Mouse (Mus musculus) embryonic facial prominence, embryonic 14.5 days (tissue): ENCODE data around the gene Gm9887. TPM values are rescaled to one million over a fixed set of nuclear protein-coding genes. Genes with fewer than 3 reads are reported as not detected.
"Not testable (repeated sequence)": the region's sequence is repeated elsewhere in the genome, so short reads cannot be mapped to it uniquely, and the experiment has no call there.

Experiments
- ATAC-seq: fragments of 200-750 bp; cut with Nextera tagmentation; 2 replicates; pipeline ENCODE4 v1.8.0; 2017; ENCODE audit warnings: low read depth, moderate number of reproducible peaks, moderate TSS enrichment
- DNase-seq: peaks from one replicate; pipeline ENCODE4 v3.0.0-alpha.2; 2015; ENCODE audit warnings: low spot score
- H3K27ac ChIP-seq: fragments of 300-500 bp; sonication (generic); replicated peaks from 2 replicates; pipeline ENCODE4 v1.5.1; 2014; ENCODE audit warnings: low read depth, mild to moderate bottlenecking, low read length, moderate library complexity
- H3K27me3 ChIP-seq: fragments of 300-500 bp; sonication (generic); replicated peaks from 2 replicates; pipeline ENCODE4 v1.6.1; 2014; ENCODE audit warnings: low read length; ENCODE audit not compliant: control insufficient read depth, insufficient read depth
- H3K36me3 ChIP-seq: fragments of 300-500 bp; sonication (generic); 2 replicates; pipeline ENCODE4 v1.6.1; 2014; ENCODE audit warnings: low read length, mixed read lengths; ENCODE audit not compliant: control insufficient read depth, insufficient read depth
- H3K4me1 ChIP-seq: fragments of 300-500 bp; sonication (generic); 2 replicates; pipeline ENCODE4 v1.6.1; 2014; ENCODE audit warnings: antibody characterized with exemption, low read length; ENCODE audit not compliant: control insufficient read depth, insufficient read depth
- H3K4me2 ChIP-seq: fragments of 300-500 bp; sonication (generic); 2 replicates; pipeline ENCODE4 v1.6.1; 2014; ENCODE audit warnings: low read depth, mild to moderate bottlenecking, low read length, moderate library complexity, mixed read lengths
- H3K4me3 ChIP-seq: fragments of 300-500 bp; sonication (generic); 2 replicates; pipeline ENCODE4 v1.5.1; 2014; ENCODE audit warnings: low read depth, mild to moderate bottlenecking, low read length
- H3K9ac ChIP-seq: fragments of 300-500 bp; sonication (generic); 2 replicates; pipeline ENCODE4 v1.6.1; 2014; ENCODE audit warnings: low read depth, mild to moderate bottlenecking, low read length, moderate library complexity, mixed read lengths
- H3K9me3 ChIP-seq: fragments of 300-500 bp; sonication (generic); 2 replicates; pipeline ENCODE4 v1.6.1; 2016; ENCODE audit warnings: low read length; ENCODE audit not compliant: control insufficient read depth
- WGBS: fragments of 180-500 bp; shearing (Covaris S2); extraction: QIAGEN DNeasy Blood & Tissue Kit; methylation state at CpG from one replicate; pipeline ENCODE4 v1.1.7; 2014; 5-methylcytosine and 5-hydroxymethylcytosine counted together
- polyA plus RNA-seq: library from polyadenylated mRNA; unstranded; fragments of >200 nt; fragmentation: Nextera tagmentation; extraction: Ambion mirVana; gene quantifications from 2 replicates; pipeline ENCODE4 v1.2.1, GENCODE M21; 2014

Gene Gm9887
- polyA plus RNA-seq, 1 experiment from 2014 or later, result 1.8 TPM

- H3K27ac ChIP-seq, result no peak overlapping the region
- no peak for DNase-seq
- peaks cover 9% of the 10 kb centered on the region for H3K4me1 ChIP-seq
- no peak overlapping the region for H3K4me2 ChIP-seq
- H3K4me3 ChIP-seq, result no peak overlapping the region
- H3K27me3 ChIP-seq, result no peaks in the 10 kb centered on the region
- H3K9me3 ChIP-seq, result no peaks in the 10 kb centered on the region
- no peaks in the 10 kb centered on the region for H3K36me3 ChIP-seq
- H3K9ac ChIP-seq, result no peak overlapping the region
- ATAC-seq, result no peak
These were observed 5.8 kb downstream of the Gm9887 start for GRCm38 (mm10) chr12:69366424-69366823.

- H3K4me2 ChIP-seq, result no peak overlapping the region
- H3K27me3 ChIP-seq, result no peaks in the 10 kb centered on the region
- no peak overlapping the region for H3K9ac ChIP-seq
- DNase-seq (no peak), ATAC-seq (no peak)
- no peaks in the 10 kb centered on the region for H3K36me3 ChIP-seq
- H3K27ac ChIP-seq, result no peak overlapping the region
- no peak overlapping the region for H3K4me3 ChIP-seq
- 80% methylated on average over 7 of the region's 7 CpGs for WGBS
- peaks cover 9% of the 10 kb centered on the region for H3K4me1 ChIP-seq
- no peaks in the 10 kb centered on the region for H3K9me3 ChIP-seq
These were observed 6.5 kb downstream of the Gm9887 start for GRCm38 (mm10) chr12:69365757-69366156.

- peak; percentile 30; the same call in 1 of the 2 replicates for ATAC-seq
- Histone ChIP-seq H3K9me3 (no peaks in the 10 kb centered on the region), H3K36me3 (no peaks in the 10 kb centered on the region), H3K4me3 (peak overlapping the region; percentile 49), H3K27me3 (no peaks in the 10 kb centered on the region), H3K27ac (peak overlapping the region; percentile 87), H3K4me1 (peaks cover 9% of the 10 kb centered on the region), H3K4me2 (peak overlapping the region; percentile 67), H3K9ac (peak overlapping the region; percentile 74)
- WGBS, result 5% methylated on average over 28 of the region's 32 CpGs
- peak; percentile 88 for DNase-seq
These were observed 8.1 kb downstream of the Gm9887 start for GRCm38 (mm10) chr12:69363899-69364762.

- H3K9ac ChIP-seq, H3K4me2 ChIP-seq, H3K27ac ChIP-seq, H3K36me3 ChIP-seq, H3K4me3 ChIP-seq, DNase-seq, ATAC-seq, H3K4me1 ChIP-seq, H3K9me3 ChIP-seq, H3K27me3 ChIP-seq: not testable (repeated sequence)
- 95% methylated on average over 7 of the region's 7 CpGs for WGBS
These were observed 9.1 kb downstream of the Gm9887 start for GRCm38 (mm10) chr12:69363110-69363509.

- Histone ChIP-seq H3K4me1 (peaks cover 9% of the 10 kb centered on the region), H3K4me2 (peak overlapping the region; percentile 76), H3K9me3 (no peaks in the 10 kb centered on the region), H3K9ac (no peak overlapping the region), H3K36me3 (no peaks in the 10 kb centered on the region), H3K4me3 (peak overlapping the region; percentile 46; the same call in 1 of the 2 replicates), H3K27me3 (no peaks in the 10 kb centered on the region), H3K27ac (peak overlapping the region; percentile 98)
- ATAC-seq (no peak), DNase-seq (no peak)
- 56% methylated on average over 4 of the region's 4 CpGs for WGBS
These were observed 9.9 kb downstream of the Gm9887 start for GRCm38 (mm10) chr12:69362388-69362787.

- ATAC-seq (no peak), DNase-seq (no peak)
- no peaks in the 10 kb centered on the region for H3K9me3 ChIP-seq
- H3K4me1 ChIP-seq, result peaks cover 9% of the 10 kb centered on the region
- H3K9ac ChIP-seq, result peak overlapping the region; percentile 70
- no peaks in the 10 kb centered on the region for H3K36me3 ChIP-seq
- 5% methylated on average over 10 of the region's 10 CpGs for WGBS
- H3K27ac ChIP-seq, result peak overlapping the region; percentile 98
- no peaks in the 10 kb centered on the region for H3K27me3 ChIP-seq
- H3K4me2 ChIP-seq, result peak overlapping the region; percentile 76
- H3K4me3 ChIP-seq, result peak overlapping the region; percentile 46
These were observed 10.3 kb downstream of the Gm9887 start for GRCm38 (mm10) chr12:69361919-69362318.

GRCm38 (mm10) chr12:69360997-69361899 is 11.0 kb downstream of the Gm9887 start:
- not testable (repeated sequence) for H3K27me3 ChIP-seq, H3K4me1 ChIP-seq, H3K9me3 ChIP-seq, H3K36me3 ChIP-seq
- peak; percentile 99 for DNase-seq
- peak; percentile 95 for ATAC-seq
- under 1% methylated on average over 39 of the region's 50 CpGs for WGBS
- Histone ChIP-seq H3K4me2 (peak overlapping the region; percentile 76), H3K9ac (peak overlapping the region; percentile 70), H3K4me3 (peak overlapping the region; percentile 46), H3K27ac (peak overlapping the region; percentile 98)

- H3K27ac ChIP-seq, result no peak overlapping the region
- H3K4me1 ChIP-seq, result peaks cover 13% of the 10 kb centered on the region
- H3K4me3 ChIP-seq, result no peak overlapping the region
- H3K9me3 ChIP-seq, result no peaks in the 10 kb centered on the region
- no peak overlapping the region for H3K4me2 ChIP-seq
- ATAC-seq (no peak; the same call in 1 of the 2 replicates), DNase-seq (peak; percentile 80)
- H3K9ac ChIP-seq, result no peak overlapping the region
- H3K27me3 ChIP-seq, result no peaks in the 10 kb centered on the region
- WGBS, result 17% methylated on average over 5 of the region's 5 CpGs
- no peaks in the 10 kb centered on the region for H3K36me3 ChIP-seq
These were observed 11.6 kb downstream of the Gm9887 start for GRCm38 (mm10) chr12:69360655-69360996.
